ENCODE assay signal across 8 mouse cellular contexts in the genomic region with DNA sequence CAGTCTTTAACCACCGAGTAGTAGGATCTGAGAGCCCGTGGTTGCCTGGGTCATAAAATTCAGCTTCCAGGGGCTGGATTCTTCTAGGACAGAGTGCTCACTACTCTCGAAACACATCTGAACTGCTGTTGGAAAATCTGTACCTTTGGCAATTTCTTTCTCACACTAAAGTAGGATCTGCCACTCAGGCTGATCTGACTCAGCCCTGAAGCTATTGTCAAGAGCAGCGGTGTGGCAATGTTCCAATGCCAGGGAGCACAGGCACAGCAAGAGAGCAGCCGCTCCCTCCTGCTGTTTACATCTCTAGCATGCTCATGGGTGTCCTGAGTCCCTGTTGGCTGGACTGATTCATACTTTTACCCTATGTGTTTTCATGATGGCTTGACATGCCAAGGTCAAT.
DNase-seq lines count a peak whose midpoint lies in the region; ATAC-seq and TF ChIP-seq lines count a peak whose summit lies in the region.

No protein-coding gene starts in this region.

- in situ Hi-C loops in Patski (cut with MboI; ENCODE audit: low pct_unique_long_range_greater_than_20kb), result no loop called here

- POLR2A ChIA-PET in Patski (lab: Charles Lee), result no interaction called here

- H3K4me3 ChIP-seq in intestine, embryonic 15.5 days (replicated peaks), result no peak overlapping the region
- H3K4me3 ChIP-seq in intestine, postnatal 0 days (ENCODE audit: low read depth, low read length), result no peak overlapping the region
- no peak overlapping the region for H3K4me3 ChIP-seq in forebrain, embryonic 14.5 days (ENCODE audit: low read depth, low read length)
- no peak overlapping the region for H3K4me3 ChIP-seq in lung, embryonic 16.5 days (ENCODE audit: low read length)

- WGBS in intestine, embryonic 15.5 days, result 56% methylated on average over 5 of the region's 5 CpGs
- WGBS in intestine, postnatal 0 days, result 54% methylated on average over 5 of the region's 5 CpGs
- WGBS in forebrain, embryonic 14.5 days, result 67% methylated on average over 5 of the region's 5 CpGs
- 36% methylated on average over 5 of the region's 5 CpGs for WGBS in lung, embryonic 16.5 days

- no peaks in the 10 kb centered on the region for H3K9me3 ChIP-seq in intestine, embryonic 15.5 days
- H3K9me3 ChIP-seq in intestine, postnatal 0 days (ENCODE audit: control insufficient read depth), result no peaks in the 10 kb centered on the region
- H3K9me3 ChIP-seq in forebrain, embryonic 14.5 days (replicated peaks; ENCODE audit: control insufficient read depth, low read length), result no peaks in the 10 kb centered on the region
- H3K9me3 ChIP-seq in lung, embryonic 16.5 days (ENCODE audit: control insufficient read depth, low read length), result no peaks in the 10 kb centered on the region

- CTCF ChIA-PET in Patski (lab: Charles Lee), result no interaction called here

- peak overlapping the region; percentile 24; the same call in 1 of the 2 replicates for H3K27ac ChIP-seq in intestine, embryonic 15.5 days
- no peak overlapping the region for H3K27ac ChIP-seq in intestine, postnatal 0 days (ENCODE audit: low read depth, low read length)
- H3K27ac ChIP-seq in forebrain, embryonic 14.5 days (ENCODE audit: low read depth, low read length), result no peak overlapping the region
- H3K27ac ChIP-seq in lung, embryonic 16.5 days (ENCODE audit: low read length), result peak overlapping the region; percentile 94

- no peak overlapping the region for H3K9ac ChIP-seq in intestine, embryonic 15.5 days
- no peak overlapping the region for H3K9ac ChIP-seq in intestine, postnatal 0 days (ENCODE audit: low read depth, low read length)
- H3K9ac ChIP-seq in forebrain, embryonic 14.5 days (ENCODE audit: low read length), result no peak overlapping the region
- 0 out of 2 replicates have a peak overlapping the region, but pooled peaks have one; percentile 33 for H3K9ac ChIP-seq in lung, embryonic 16.5 days (ENCODE audit: low read length)

- DNase-seq in Patski (ENCODE audit: low read depth, low spot score), result peak; percentile 81
- DNase-seq in forebrain, embryonic 14.5 days (ENCODE audit: low spot score), result peak; percentile 43
- no peak for DNase-seq in embryo, embryonic 10.5 days (ENCODE audit: low spot score)
- no peak for DNase-seq in cerebellum, adult 9-11 months
- DNase-seq in cerebellum, postnatal 4 days (ENCODE audit: low spot score in 2 of 2), result no peak

- peaks cover 26% of the 10 kb centered on the region for H3K4me1 ChIP-seq in intestine, embryonic 15.5 days (replicated peaks)
- no peaks in the 10 kb centered on the region; the same call in 1 of the 2 replicates for H3K4me1 ChIP-seq in intestine, postnatal 0 days (replicated peaks; ENCODE audit: control insufficient read depth, insufficient read depth, low read length)
- peaks cover 16% of the 10 kb centered on the region for H3K4me1 ChIP-seq in forebrain, embryonic 14.5 days (ENCODE audit: control insufficient read depth, insufficient read depth, low read length)
- H3K4me1 ChIP-seq in lung, embryonic 16.5 days (replicated peaks; ENCODE audit: control insufficient read depth, insufficient read depth, low read length), result peaks cover 53% of the 10 kb centered on the region

- no peaks in the 10 kb centered on the region for H3K27me3 ChIP-seq in intestine, embryonic 15.5 days (replicated peaks)
- H3K27me3 ChIP-seq in intestine, postnatal 0 days (replicated peaks; ENCODE audit: control insufficient read depth, insufficient read depth, low read length), result no peaks in the 10 kb centered on the region
- H3K27me3 ChIP-seq in Patski, result no peaks in the 10 kb centered on the region
- H3K27me3 ChIP-seq in forebrain, embryonic 14.5 days (replicated peaks; ENCODE audit: control insufficient read depth, insufficient read depth, low read length), result no peaks in the 10 kb centered on the region
- H3K27me3 ChIP-seq in lung, embryonic 16.5 days (ENCODE audit: control insufficient read depth, insufficient read depth, low read depth, low read length), result no peaks in the 10 kb centered on the region

- no peaks in the 10 kb centered on the region for H3K36me3 ChIP-seq in intestine, embryonic 15.5 days
- no peaks in the 10 kb centered on the region for H3K36me3 ChIP-seq in intestine, postnatal 0 days (ENCODE audit: control insufficient read depth, insufficient read depth)
- H3K36me3 ChIP-seq in forebrain, embryonic 14.5 days (ENCODE audit: control insufficient read depth, insufficient read depth, low read length), result no peaks in the 10 kb centered on the region
- no peaks in the 10 kb centered on the region for H3K36me3 ChIP-seq in lung, embryonic 16.5 days (ENCODE audit: control insufficient read depth, insufficient read depth, low read length)

- no peak for ATAC-seq in intestine, embryonic 15.5 days
- no peak for ATAC-seq in intestine, postnatal 0 days
- no peak for ATAC-seq in Patski
- ATAC-seq in forebrain, embryonic 14.5 days, result no peak
- peak; percentile 55; the same call in 1 of the 2 replicates for ATAC-seq in lung, embryonic 16.5 days (ENCODE audit: low read depth)

- TF ChIP-seq CTCF in intestine, postnatal 0 days (IDR thresholded peaks at IDR 0.05; ENCODE audit: low read depth), result no peak
- no peak for TF ChIP-seq CTCF in Patski (IDR thresholded peaks at IDR 0.05)

- no peak overlapping the region for H3K4me2 ChIP-seq in intestine, embryonic 15.5 days (replicated peaks)
- no peak overlapping the region for H3K4me2 ChIP-seq in intestine, postnatal 0 days (replicated peaks; ENCODE audit: low read depth)
- H3K4me2 ChIP-seq in forebrain, embryonic 14.5 days (ENCODE audit: low read length), result no peak overlapping the region
- H3K4me2 ChIP-seq in lung, embryonic 16.5 days (ENCODE audit: low read depth, low read length), result no peak overlapping the region

Comparison
In these comparisons a context has a peak if more than half of its experiments do, and no peak if none do; other contexts are left out.
1. H3K27ac ChIP-seq: peak in intestine, embryonic 15.5 days (single experiment) and lung, embryonic 16.5 days (single experiment); none in intestine, postnatal 0 days (single experiment) and forebrain, embryonic 14.5 days (single experiment).
2. DNase-seq: peak in Patski (single experiment) and forebrain, embryonic 14.5 days (single experiment); none in embryo, embryonic 10.5 days (single experiment), cerebellum, adult 9-11 months (single experiment) and cerebellum, postnatal 4 days (0 of 2).